Mouse (Mus musculus): ENCODE measurements around the gene Mief2.
A peak's percentile ranks its signal among the peaks of the same experiment; 100 is the strongest.

Gene Mief2

GRCm38 (mm10) chr11:60728260-60728761 lies at the start of gene Mief2:
TSS of gene Mief2 (plus strand) at chr11:60728398.
- DNase-seq, result peak; percentile 96

- DNase-seq, result no peak
Observed at GRCm38 (mm10) chr11:60696165-60696564, 32.0 kb upstream of the Mief2 start.

- DNase-seq, result no peak
Observed at GRCm38 (mm10) chr11:60697561-60697960, 30.6 kb upstream of the Mief2 start.

- DNase-seq, result peak; percentile 61
Observed at GRCm38 (mm10) chr11:60698806-60699523, 29.2 kb upstream of the Mief2 start.

GRCm38 (mm10) chr11:60699524-60700075 lies 28.6 kb upstream of the Mief2 start, which contains the start of gene Llgl1:
TSS of gene Llgl1 (plus strand) at chr11:60699723.
- peak; percentile 83 for DNase-seq

GRCm38 (mm10) chr11:60700320-60701185 lies 27.6 kb upstream of the Mief2 start:
- DNase-seq, result peak; percentile 5

- DNase-seq, result peak; percentile 12
Observed at GRCm38 (mm10) chr11:60701611-60702010, 26.6 kb upstream of the Mief2 start.

GRCm38 (mm10) chr11:60703131-60703530 lies 25.1 kb upstream of the Mief2 start:
- peak; percentile 53 for DNase-seq

GRCm38 (mm10) chr11:60704023-60704880 lies 23.9 kb upstream of the Mief2 start:
- peak; percentile 2 for DNase-seq

GRCm38 (mm10) chr11:60705255-60705654 lies 22.9 kb upstream of the Mief2 start:
- DNase-seq, result peak; percentile 1

GRCm38 (mm10) chr11:60706076-60706475 lies 22.1 kb upstream of the Mief2 start:
- peak; percentile 6 for DNase-seq

- no peak for DNase-seq
Observed at GRCm38 (mm10) chr11:60706696-60707480, 21.3 kb upstream of the Mief2 start.

GRCm38 (mm10) chr11:60707672-60708071 lies 20.5 kb upstream of the Mief2 start:
- DNase-seq, result peak; percentile 93

GRCm38 (mm10) chr11:60708631-60709030 lies 19.6 kb upstream of the Mief2 start:
- no peak for DNase-seq

- peak; percentile 5 for DNase-seq
Observed at GRCm38 (mm10) chr11:60709481-60710465, 18.4 kb upstream of the Mief2 start.

- peak; percentile 3 for DNase-seq
Observed at GRCm38 (mm10) chr11:60711218-60711617, 17.0 kb upstream of the Mief2 start.

- DNase-seq, result no peak
Observed at GRCm38 (mm10) chr11:60712040-60712439, 16.2 kb upstream of the Mief2 start.

GRCm38 (mm10) chr11:60712639-60713255 lies 15.5 kb upstream of the Mief2 start:
- DNase-seq, result no peak

GRCm38 (mm10) chr11:60715833-60716232 lies 12.4 kb upstream of the Mief2 start:
- no peak for DNase-seq

- DNase-seq, result no peak
Observed at GRCm38 (mm10) chr11:60719263-60719662, 8.9 kb upstream of the Mief2 start.
